Mouse (Mus musculus): ENCODE results near the gene Mlx.
"Not testable (repeated sequence)": the region's sequence is repeated elsewhere in the genome, so short reads cannot be mapped to it uniquely, and the experiment has no call there.

The Mlx gene

GRCm38 (mm10) chr11:101109351-101109750 is 22.3 kb downstream of the Mlx start:
- DNase-seq = no peak

DNA sequence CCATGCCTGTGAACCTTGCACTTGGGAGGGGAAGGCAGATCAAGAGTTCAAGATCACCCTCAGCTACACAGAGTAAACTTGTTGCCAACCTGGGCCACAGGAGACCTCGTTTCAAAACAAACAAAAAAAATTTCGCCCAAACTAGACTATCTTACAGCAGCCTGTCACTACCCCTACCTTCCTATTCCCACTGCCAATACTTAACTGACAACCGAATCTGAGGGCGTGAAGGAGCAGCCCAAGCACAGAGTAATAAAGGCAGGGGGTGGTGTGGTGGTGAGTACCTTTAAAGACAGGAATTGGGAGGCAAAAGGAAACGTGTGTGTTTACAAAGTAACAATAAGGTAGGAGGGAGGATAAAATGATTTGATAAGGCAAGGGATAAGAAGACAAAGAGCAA is 23.6 kb downstream of the Mlx start:
- DNase-seq = no peak

DNA sequence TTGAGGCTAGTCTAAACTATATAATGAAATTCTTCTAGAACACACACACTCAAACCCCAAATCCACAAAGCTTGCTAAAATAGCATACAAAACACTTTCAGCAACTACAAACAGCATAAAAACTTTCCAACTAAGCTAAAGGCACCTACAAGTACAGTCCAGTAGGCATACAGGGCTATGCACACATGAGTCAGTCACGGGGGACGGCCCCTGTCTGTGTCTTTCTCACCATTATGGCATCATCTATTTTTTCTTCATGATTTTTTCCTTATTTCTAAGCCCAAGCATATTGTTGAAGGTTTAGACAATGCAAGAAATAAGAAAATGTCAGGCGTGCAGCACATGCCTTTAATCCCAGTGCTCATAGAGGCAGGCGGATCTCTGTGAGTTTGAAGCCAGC is 24.1 kb downstream of the Mlx start:
- no peak for DNase-seq

- DNase-seq = no peak
Observed at GRCm38 (mm10) chr11:101112186-101112585, 25.1 kb downstream of the Mlx start.

GRCm38 (mm10) chr11:101115564-101115963 is 28.5 kb downstream of the Mlx start:
- DNase-seq = peak; percentile 52

DNA sequence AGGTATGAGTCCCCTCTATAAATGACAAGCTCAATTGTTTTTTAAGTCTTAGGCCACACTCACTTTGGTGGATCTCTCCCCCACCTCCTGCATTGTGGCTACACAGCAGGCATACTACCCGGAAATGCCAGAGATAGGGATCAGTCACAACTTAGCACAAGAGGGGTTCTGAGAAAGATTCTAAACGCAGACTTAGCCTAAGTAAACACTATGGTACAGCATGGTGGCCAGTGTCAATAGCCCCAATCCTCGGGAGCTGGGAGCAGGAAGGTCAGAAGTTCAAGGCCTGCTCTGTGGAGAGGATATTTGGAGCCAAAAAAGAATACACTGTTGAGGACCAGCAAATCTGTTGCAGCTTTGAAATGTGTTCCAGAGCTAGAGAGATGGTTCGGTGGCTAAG is 31.0 kb downstream of the Mlx start:
- DNase-seq = no peak

- no peak for DNase-seq
Observed at GRCm38 (mm10) chr11:101119131-101119760, 32.2 kb downstream of the Mlx start.

- peak; percentile 99 for DNase-seq
Observed at GRCm38 (mm10) chr11:101119761-101120544, 32.9 kb downstream of the Mlx start, which contains the start of the genes Retreg3 and Tubg1. TSS of gene Retreg3 (minus strand) at chr11:101119893. TSS of gene Tubg1 (plus strand) at chr11:101119938.

DNA sequence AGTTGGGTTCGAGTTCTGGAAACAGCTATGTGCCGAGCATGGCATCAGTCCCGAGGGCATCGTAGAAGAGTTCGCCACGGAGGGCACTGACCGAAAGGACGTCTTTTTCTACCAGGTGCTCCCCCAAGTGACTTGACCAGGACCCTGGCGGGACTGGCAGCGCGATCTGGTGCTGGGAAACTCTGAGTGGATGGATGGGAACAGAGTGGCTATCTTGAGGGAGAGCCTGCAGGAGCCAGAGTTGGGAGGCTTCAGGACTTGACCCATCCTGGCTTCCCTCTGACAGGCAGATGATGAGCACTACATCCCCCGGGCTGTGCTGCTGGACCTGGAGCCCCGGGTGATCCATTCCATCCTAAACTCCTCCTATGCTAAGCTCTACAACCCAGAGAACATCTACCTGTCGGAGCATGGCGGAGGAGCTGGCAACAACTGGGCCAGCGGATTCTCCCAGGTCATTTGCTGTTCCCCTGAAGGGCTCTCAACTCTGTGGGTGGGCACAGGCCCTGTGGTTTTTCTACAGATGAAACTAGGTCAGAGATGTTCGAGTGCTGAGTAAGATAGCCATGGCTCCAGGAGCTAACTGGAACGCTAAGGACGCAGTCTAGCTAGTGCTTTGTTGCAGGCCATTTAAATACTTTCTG is 33.6 kb downstream of the Mlx start:
- DNase-seq = no peak

DNA sequence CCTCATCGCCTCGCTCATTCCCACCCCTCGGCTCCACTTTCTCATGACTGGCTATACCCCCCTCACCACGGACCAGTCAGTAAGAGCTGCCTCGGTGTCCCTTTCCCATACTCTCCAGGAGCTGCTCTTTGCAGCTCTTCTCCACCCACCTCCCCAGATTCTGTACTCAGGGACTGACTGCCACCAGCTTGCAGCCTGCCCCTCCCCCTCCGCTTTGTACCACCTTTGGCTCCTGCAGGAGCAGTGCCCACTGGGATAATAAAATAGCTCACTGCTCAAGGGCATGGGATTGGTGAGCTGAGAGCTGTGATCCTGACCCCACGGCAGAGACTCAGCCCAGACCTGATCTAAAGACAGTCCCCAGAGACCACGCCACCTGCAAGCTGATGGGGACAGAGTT is 37.4 kb downstream of the Mlx start:
- DNase-seq = not testable (repeated sequence)

- DNase-seq = not testable (repeated sequence)
Observed at GRCm38 (mm10) chr11:101125008-101125407, 37.9 kb downstream of the Mlx start.

- DNase-seq = no peak
Observed at GRCm38 (mm10) chr11:101127075-101127474, 40.0 kb downstream of the Mlx start.

DNA sequence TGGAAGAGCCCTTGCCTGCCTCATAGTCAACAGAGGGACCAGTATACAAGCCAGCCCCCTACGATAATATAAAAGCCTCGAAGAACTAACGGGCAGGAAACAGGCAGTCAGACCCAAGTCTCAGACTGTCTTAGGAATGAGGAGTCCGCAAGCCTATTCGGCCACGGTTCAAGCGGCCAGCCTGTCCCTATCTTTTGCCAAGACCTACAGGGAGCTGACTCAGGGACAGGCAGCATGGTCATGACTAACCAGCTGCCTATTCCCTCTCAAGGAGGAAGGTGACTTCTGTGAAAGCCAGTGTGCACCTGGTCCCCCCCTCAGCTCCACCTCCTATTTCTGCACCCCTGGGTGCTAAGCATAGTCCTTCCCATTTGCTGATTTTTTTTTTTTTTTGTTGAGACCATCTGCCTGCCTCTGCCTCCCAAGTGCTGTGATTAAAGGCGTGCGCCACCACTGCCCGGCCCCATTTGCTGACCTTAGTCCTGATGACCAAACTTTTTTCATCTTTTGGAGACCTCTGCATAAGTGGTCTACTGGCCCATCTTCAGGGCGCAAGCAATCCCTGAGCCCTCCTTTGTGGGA is 42.0 kb downstream of the Mlx start:
- DNase-seq = no peak

DNA sequence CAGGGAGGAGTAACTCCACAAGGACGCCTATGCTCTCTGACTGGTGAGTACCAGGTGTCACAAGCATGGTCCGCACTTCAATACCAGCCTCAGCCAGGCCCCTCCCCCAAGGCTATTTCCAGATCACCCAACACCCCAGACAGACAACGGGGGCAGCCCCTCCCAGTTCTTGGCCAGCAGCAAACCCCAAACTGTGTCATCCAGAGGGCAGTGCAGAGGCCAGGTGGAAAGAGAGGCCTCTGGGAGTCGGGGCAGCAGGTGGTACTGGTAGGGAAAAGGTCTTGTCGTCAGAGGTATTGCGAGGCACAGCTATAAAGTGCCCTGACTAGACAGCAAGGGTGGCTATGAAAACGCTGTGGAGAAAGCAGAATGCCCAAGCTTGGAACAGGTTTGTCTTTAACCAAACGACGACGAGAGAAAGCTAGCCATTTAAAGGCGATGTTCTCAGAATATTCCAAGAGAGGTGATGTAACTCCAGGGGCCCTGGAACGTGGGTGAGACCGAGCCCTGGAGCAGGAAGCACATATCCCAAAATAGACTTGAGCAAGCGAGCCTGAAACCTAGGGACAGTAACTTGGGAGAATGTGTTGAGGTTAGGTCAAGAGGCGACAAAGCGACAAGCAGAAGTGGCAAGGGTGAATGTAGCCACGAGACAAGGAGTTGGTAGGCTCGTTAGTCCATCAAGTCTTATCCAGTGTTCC is 43.1 kb downstream of the Mlx start:
- no peak for DNase-seq

DNA sequence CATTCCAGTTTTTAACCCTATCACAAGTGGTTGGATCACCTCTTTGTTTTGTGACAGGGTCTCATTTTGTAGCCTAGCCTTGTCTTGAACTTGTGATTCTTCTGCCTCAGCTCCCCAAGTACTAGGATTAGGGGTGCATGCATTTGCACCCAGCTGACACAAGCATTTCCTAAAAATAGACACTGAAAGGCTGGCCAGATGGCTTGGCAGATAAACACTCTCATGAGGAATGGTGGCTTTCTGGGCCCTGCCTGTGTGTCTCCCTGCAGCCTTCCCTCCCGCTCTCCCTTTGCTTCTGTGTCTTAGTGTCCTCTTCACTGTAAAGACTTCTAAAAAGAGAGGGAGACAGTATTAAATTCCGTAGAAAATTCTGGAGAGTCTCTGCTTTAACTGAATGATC is 44.1 kb downstream of the Mlx start:
- DNase-seq = peak; percentile 50

DNA sequence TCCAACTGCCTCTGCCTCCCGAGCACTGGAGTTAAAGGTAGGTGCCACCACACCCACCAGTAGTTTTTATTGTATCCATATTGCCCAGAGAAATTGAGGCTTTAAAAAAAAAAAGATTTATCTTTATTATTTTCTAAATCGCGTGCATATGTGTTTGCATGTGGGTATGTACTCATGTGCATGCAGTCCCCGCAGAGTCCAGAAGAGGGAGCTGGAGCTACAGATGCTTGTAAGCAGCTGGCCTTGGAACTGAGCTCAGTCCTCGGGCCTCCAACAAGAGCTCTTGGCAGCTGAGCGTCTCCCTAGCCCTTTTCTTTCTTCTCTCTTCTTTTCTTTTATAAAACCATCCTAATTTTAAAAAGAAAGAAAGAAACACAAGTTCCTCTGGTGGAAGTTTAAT is 44.6 kb downstream of the Mlx start:
- no peak for DNase-seq

GRCm38 (mm10) chr11:101133037-101133436 is 46.0 kb downstream of the Mlx start:
- no peak for DNase-seq

DNA sequence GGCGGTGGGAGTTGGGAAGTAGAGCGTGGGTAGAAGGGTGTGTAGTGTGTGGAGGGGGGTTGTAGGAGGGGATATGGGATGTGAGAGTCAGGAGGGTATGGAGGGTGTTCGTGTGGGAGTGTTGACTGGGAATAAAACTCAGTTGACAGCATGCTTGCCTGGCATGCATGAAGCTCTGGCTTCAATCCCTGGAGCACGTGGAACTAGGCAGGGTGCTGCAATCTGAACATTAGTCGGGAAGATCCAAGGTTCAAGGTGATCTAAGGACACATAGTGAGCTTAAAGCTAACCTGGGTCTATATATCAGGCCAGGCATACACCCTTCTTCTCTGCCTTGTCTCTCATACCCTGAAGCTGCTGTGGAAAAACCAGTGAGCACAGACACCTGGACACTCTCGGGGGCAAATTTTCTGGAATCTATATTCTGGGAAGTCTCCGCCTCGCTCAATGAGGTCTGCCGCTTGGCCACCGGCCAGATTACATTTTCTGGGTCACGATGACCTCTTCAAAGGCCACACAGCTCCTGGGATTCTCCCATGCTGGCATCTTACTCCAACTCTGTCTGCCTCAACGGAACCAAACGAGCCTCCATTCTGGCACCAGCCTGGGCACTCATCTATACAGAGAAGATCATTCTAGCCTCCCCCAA is 47.3 kb downstream of the Mlx start:
- peak; percentile 39 for DNase-seq

GRCm38 (mm10) chr11:101137000-101137399 is 49.9 kb downstream of the Mlx start:
- DNase-seq = no peak

DNA sequence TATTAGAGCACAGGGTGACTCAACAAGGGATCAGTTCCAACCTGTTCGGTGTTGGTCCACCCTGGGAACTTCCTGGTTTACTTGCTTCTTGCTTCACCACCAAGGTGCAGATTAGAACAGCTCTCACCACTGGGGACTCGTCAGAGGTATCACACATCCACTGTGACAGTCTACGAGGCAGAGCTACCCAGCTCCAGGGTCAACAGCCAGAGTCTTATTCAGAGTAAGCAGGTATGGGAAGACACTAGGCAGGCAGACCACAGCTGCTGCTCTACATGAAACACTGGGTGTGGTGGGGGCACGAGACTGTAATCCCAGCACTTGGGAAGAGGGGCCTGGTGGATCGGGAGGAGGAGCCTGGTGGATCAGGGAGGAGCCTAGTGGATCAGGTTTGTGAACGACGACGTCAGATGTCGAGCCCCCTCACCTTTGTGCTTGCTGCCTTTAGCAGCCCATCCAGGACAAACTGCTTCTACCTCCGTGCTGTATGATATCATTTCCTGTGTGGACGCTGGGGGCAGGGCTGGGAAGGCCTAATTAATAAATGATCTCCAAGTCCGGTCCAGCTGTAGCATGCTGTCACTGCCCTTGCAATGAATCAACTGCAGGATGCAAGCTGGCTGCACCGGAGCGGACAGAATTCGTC is 51.6 kb downstream of the Mlx start:
- DNase-seq = no peak

DNA sequence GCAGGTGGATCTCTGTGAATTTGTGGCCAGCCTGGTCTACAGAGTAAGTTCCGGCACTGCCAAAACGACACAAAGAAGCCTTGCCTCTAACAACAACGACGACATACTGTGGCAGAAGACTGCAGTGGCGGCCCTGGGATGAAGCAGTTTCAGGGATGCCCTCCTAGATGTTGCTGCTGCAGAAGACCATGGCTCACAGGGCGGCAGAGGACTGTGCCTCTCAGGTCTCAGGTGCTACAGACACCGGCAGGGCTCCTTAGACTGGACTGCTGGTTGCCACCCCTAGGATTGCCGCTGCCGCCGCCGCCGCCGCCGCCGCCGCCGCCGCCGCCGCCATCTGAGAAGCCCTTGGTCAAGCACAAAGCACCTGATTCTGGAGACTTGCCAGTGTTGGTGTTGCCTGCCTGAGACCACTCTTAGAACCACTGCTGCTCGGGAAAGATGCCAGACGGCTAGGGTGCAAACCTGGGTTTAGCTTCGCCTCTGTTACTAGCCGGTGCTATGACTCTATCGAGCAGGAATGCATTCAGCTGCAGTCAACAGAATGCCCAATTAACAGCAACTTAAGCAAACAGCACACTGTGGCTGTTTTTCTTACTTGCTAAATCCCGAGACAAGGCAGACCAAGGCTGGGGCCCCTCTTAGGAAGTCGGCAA is 53.2 kb downstream of the Mlx start:
- DNase-seq = no peak
